Mouse (Mus musculus) bone marrow, adult 2 months (tissue): ENCODE data around the gene Slc1a2.

Experiments used
- CTCF ChIP-seq: fragments of 200-500 bp; IDR thresholded peaks from 2 replicates; pipeline ENCODE4 v1.5.1; 2011; ENCODE audit warnings: low read length, control low read depth; ENCODE audit not compliant: control insufficient read depth, insufficient read depth
- POLR2A ChIP-seq: fragments of 200-500 bp; IDR thresholded peaks from 2 replicates; pipeline ENCODE4 v1.6.1; 2011; ENCODE audit warnings: low read depth, mild to moderate bottlenecking, control low read depth, low read length, borderline replicate concordance; ENCODE audit not compliant: control insufficient read depth

DNA sequence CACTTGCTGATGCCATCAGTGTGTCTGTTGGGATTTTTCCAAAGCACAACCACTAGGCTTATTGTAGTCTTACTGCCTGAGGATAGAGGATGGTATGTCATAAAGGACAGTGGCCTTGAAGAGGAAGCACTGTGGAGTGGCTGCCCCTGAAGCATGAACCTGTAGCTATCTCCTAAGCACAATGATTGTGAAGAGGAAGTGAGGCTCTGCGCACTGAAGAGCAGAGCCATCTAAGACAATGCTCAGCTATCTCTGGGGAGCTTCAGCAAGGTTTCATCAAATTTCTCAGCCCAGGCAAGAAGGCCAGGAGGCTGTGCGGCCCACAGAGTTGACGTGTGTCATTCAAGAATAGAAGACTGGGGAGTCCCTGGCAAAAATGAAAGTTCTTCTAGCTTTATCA is 136.6 kb downstream of the Slc1a2 start:
- no peak for TF ChIP-seq CTCF
- TF ChIP-seq POLR2A: no peak
